Mouse (Mus musculus): ENCODE data around the gene Adamtsl1. TPM values are rescaled to one million over a fixed set of nuclear protein-coding genes. Genes with fewer than 3 reads are reported as not detected.
A peak's percentile ranks its signal among the peaks of the same experiment; 100 is the strongest.

Gene Adamtsl1
- polyA plus RNA-seq, 1 experiment from 2014 or later: 5.2 TPM

- Histone ChIP-seq H3K36me3 (ENCODE audit: insufficient read depth, low read length) (no peaks in the 10 kb centered on the region), H3K9me3 (ENCODE audit: low read length) (no peaks in the 10 kb centered on the region), H3K27me3 (replicated peaks; ENCODE audit: insufficient read depth, low read length) (no peaks in the 10 kb centered on the region), H3K4me1 (ENCODE audit: insufficient read depth, low read depth, low read length) (no peaks in the 10 kb centered on the region), H3K4me3 (ENCODE audit: low read depth, low read length) (no peak overlapping the region), H3K27ac (ENCODE audit: low read length) (no peak overlapping the region), H3K4me2 (replicated peaks; ENCODE audit: low read depth, low read length) (no peak overlapping the region), H3K9ac (replicated peaks; ENCODE audit: low read depth) (no peak overlapping the region)
- no peak for TF ChIP-seq EP300 (IDR thresholded peaks at IDR 0.05)
- no peak for TF ChIP-seq CTCF (IDR thresholded peaks at IDR 0.05)
- 42% methylated on average over 4 of the region's 4 CpGs for WGBS
- no peak for DNase-seq (ENCODE audit: low spot score)
- ATAC-seq: no peak
These were observed 172.2 kb downstream of the Adamtsl1 start for GRCm38 (mm10) chr4:85686160-85686559.

- Histone ChIP-seq H3K27ac (ENCODE audit: low read length) (no peak overlapping the region), H3K4me1 (ENCODE audit: insufficient read depth, low read depth, low read length) (no peaks in the 10 kb centered on the region), H3K9me3 (ENCODE audit: low read length) (no peaks in the 10 kb centered on the region), H3K4me3 (ENCODE audit: low read depth, low read length) (no peak overlapping the region), H3K27me3 (replicated peaks; ENCODE audit: insufficient read depth, low read length) (no peaks in the 10 kb centered on the region), H3K36me3 (ENCODE audit: insufficient read depth, low read length) (no peaks in the 10 kb centered on the region), H3K4me2 (replicated peaks; ENCODE audit: low read depth, low read length) (no peak overlapping the region), H3K9ac (replicated peaks; ENCODE audit: low read depth) (no peak overlapping the region)
- TF ChIP-seq EP300 (IDR thresholded peaks at IDR 0.05) (peak; percentile 87), CTCF (IDR thresholded peaks at IDR 0.05) (no peak)
- peak; percentile 70 for DNase-seq (ENCODE audit: low spot score)
- WGBS: 27% methylated on average over 1 of the region's 1 CpGs
- ATAC-seq: peak; percentile 59
These were observed 181.3 kb downstream of the Adamtsl1 start for GRCm38 (mm10) chr4:85695237-85695636.

GRCm38 (mm10) chr4:85707352-85708057 is 193.5 kb downstream of the Adamtsl1 start:
- no peaks in the 10 kb centered on the region for H3K4me1 ChIP-seq (ENCODE audit: insufficient read depth, low read depth, low read length)
- no peak overlapping the region for H3K27ac ChIP-seq (ENCODE audit: low read length)
- H3K27me3 ChIP-seq (replicated peaks; ENCODE audit: insufficient read depth, low read length): no peaks in the 10 kb centered on the region
- no peaks in the 10 kb centered on the region for H3K9me3 ChIP-seq (ENCODE audit: low read length)
- H3K36me3 ChIP-seq (ENCODE audit: insufficient read depth, low read length): no peaks in the 10 kb centered on the region
- WGBS: 72% methylated on average over 7 of the region's 7 CpGs
- H3K9ac ChIP-seq (replicated peaks; ENCODE audit: low read depth): no peak overlapping the region
- H3K4me3 ChIP-seq (ENCODE audit: low read depth, low read length): no peak overlapping the region
- TF ChIP-seq CTCF (IDR thresholded peaks at IDR 0.05) (no peak), EP300 (IDR thresholded peaks at IDR 0.05) (no peak)
- no peak for ATAC-seq
- DNase-seq (ENCODE audit: low spot score): no peak
- no peak overlapping the region for H3K4me2 ChIP-seq (replicated peaks; ENCODE audit: low read depth, low read length)

GRCm38 (mm10) chr4:85709636-85710035 is 195.7 kb downstream of the Adamtsl1 start:
- no peak overlapping the region for H3K27ac ChIP-seq (ENCODE audit: low read length)
- 88% methylated on average over 2 of the region's 2 CpGs for WGBS
- H3K4me2 ChIP-seq (replicated peaks; ENCODE audit: low read depth, low read length): no peak overlapping the region
- H3K9me3 ChIP-seq (ENCODE audit: low read length): no peaks in the 10 kb centered on the region
- H3K27me3 ChIP-seq (replicated peaks; ENCODE audit: insufficient read depth, low read length): no peaks in the 10 kb centered on the region
- H3K4me1 ChIP-seq (ENCODE audit: insufficient read depth, low read depth, low read length): no peaks in the 10 kb centered on the region
- no peak overlapping the region for H3K4me3 ChIP-seq (ENCODE audit: low read depth, low read length)
- no peak overlapping the region for H3K9ac ChIP-seq (replicated peaks; ENCODE audit: low read depth)
- H3K36me3 ChIP-seq (ENCODE audit: insufficient read depth, low read length): no peaks in the 10 kb centered on the region
- TF ChIP-seq EP300 (IDR thresholded peaks at IDR 0.05) (no peak), CTCF (IDR thresholded peaks at IDR 0.05) (no peak)
- ATAC-seq (no peak), DNase-seq (ENCODE audit: low spot score) (no peak)

- WGBS: 25% methylated on average over 3 of the region's 3 CpGs
- no peaks in the 10 kb centered on the region for H3K4me1 ChIP-seq (ENCODE audit: insufficient read depth, low read depth, low read length)
- no peaks in the 10 kb centered on the region for H3K9me3 ChIP-seq (ENCODE audit: low read length)
- no peak overlapping the region for H3K9ac ChIP-seq (replicated peaks; ENCODE audit: low read depth)
- no peaks in the 10 kb centered on the region for H3K27me3 ChIP-seq (replicated peaks; ENCODE audit: insufficient read depth, low read length)
- no peak for ATAC-seq
- no peak overlapping the region for H3K4me3 ChIP-seq (ENCODE audit: low read depth, low read length)
- H3K4me2 ChIP-seq (replicated peaks; ENCODE audit: low read depth, low read length): no peak overlapping the region
- DNase-seq (ENCODE audit: low spot score): no peak
- no peak overlapping the region for H3K27ac ChIP-seq (ENCODE audit: low read length)
- TF ChIP-seq EP300 (IDR thresholded peaks at IDR 0.05): no peak
- TF ChIP-seq CTCF (IDR thresholded peaks at IDR 0.05): no peak
- no peaks in the 10 kb centered on the region for H3K36me3 ChIP-seq (ENCODE audit: insufficient read depth, low read length)
These were observed 211.0 kb downstream of the Adamtsl1 start for GRCm38 (mm10) chr4:85724999-85725398.

- H3K4me3 ChIP-seq (ENCODE audit: low read depth, low read length): no peak overlapping the region
- H3K9ac ChIP-seq (replicated peaks; ENCODE audit: low read depth): no peak overlapping the region
- H3K36me3 ChIP-seq (ENCODE audit: insufficient read depth, low read length): no peaks in the 10 kb centered on the region
- no peaks in the 10 kb centered on the region for H3K4me1 ChIP-seq (ENCODE audit: insufficient read depth, low read depth, low read length)
- ATAC-seq (no peak), DNase-seq (ENCODE audit: low spot score) (no peak)
- no peaks in the 10 kb centered on the region for H3K9me3 ChIP-seq (ENCODE audit: low read length)
- TF ChIP-seq CTCF (IDR thresholded peaks at IDR 0.05) (no peak), EP300 (IDR thresholded peaks at IDR 0.05) (no peak)
- H3K27me3 ChIP-seq (replicated peaks; ENCODE audit: insufficient read depth, low read length): no peaks in the 10 kb centered on the region
- no peak overlapping the region for H3K4me2 ChIP-seq (replicated peaks; ENCODE audit: low read depth, low read length)
- no peak overlapping the region for H3K27ac ChIP-seq (ENCODE audit: low read length)
- 61% methylated on average over 2 of the region's 2 CpGs for WGBS
These were observed 213.8 kb downstream of the Adamtsl1 start for GRCm38 (mm10) chr4:85727731-85728130.
